Mouse (Mus musculus) skeletal muscle tissue, adult 2 months (tissue): Measurements from ENCODE around the gene Cilp.

Experiments used
- DNase-seq: peaks from one replicate; pipeline ENCODE4 v3.0.0-alpha.2; 2012; ENCODE audit warnings: low read depth, low spot score

Cilp gene

GRCm38 (mm10) chr9:65293580-65293972, 28.6 kb downstream of the Cilp start:
- no peak for DNase-seq

GRCm38 (mm10) chr9:65293973-65294715, 29.2 kb downstream of the Cilp start, which contains the start of gene Clpx:
TSS of gene Clpx (plus strand) at chr9:65294260.
- peak; percentile 99 for DNase-seq

GRCm38 (mm10) chr9:65294716-65295378, 29.9 kb downstream of the Cilp start:
- no peak for DNase-seq

GRCm38 (mm10) chr9:65297056-65297455, 32.1 kb downstream of the Cilp start:
- DNase-seq, result no peak

GRCm38 (mm10) chr9:65298761-65299160, 33.8 kb downstream of the Cilp start:
- no peak for DNase-seq

- DNase-seq, result no peak
Observed at GRCm38 (mm10) chr9:65299650-65300049, 34.7 kb downstream of the Cilp start.

- no peak for DNase-seq
Observed at GRCm38 (mm10) chr9:65302327-65302983, 37.5 kb downstream of the Cilp start.

GRCm38 (mm10) chr9:65303586-65303985, 38.6 kb downstream of the Cilp start:
- DNase-seq, result no peak

GRCm38 (mm10) chr9:65304300-65304699, 39.3 kb downstream of the Cilp start:
- DNase-seq, result no peak

GRCm38 (mm10) chr9:65306672-65307071, 41.7 kb downstream of the Cilp start:
- no peak for DNase-seq

- DNase-seq, result no peak
Observed at GRCm38 (mm10) chr9:65308011-65308410, 43.0 kb downstream of the Cilp start.

- no peak for DNase-seq
Observed at GRCm38 (mm10) chr9:65312669-65313357, 47.8 kb downstream of the Cilp start.

- no peak for DNase-seq
Observed at GRCm38 (mm10) chr9:65313846-65314245, 48.9 kb downstream of the Cilp start.

GRCm38 (mm10) chr9:65322255-65322900, 57.4 kb downstream of the Cilp start:
- no peak for DNase-seq

GRCm38 (mm10) chr9:65325971-65326370, 61.0 kb downstream of the Cilp start:
- DNase-seq, result no peak

- DNase-seq, result no peak
Observed at GRCm38 (mm10) chr9:65327371-65327770, 62.4 kb downstream of the Cilp start.
